Mouse (Mus musculus): Measurements from ENCODE around the gene Prkn.

GRCm38 (mm10) chr17:11466095-11466494 lies 625.9 kb downstream of the Prkn start:
- no peak for TF ChIP-seq POLR2A (IDR thresholded peaks at IDR 0.05; ENCODE audit: borderline replicate concordance, extremely low read depth, low read depth, low read length)
- no peak for TF ChIP-seq CTCF (IDR thresholded peaks at IDR 0.05; ENCODE audit: insufficient read depth, low read length)

Data from lung, adult 2 months (tissue).